Mouse (Mus musculus) bone marrow, adult 2 months (tissue): ENCODE results near the gene Usp47.

Experiments used
- CTCF ChIP-seq: fragments of 200-500 bp; IDR thresholded peaks from 2 replicates; pipeline ENCODE4 v1.5.1; 2011; ENCODE audit warnings: low read length, control low read depth; ENCODE audit not compliant: control insufficient read depth, insufficient read depth
- POLR2A ChIP-seq: fragments of 200-500 bp; IDR thresholded peaks from 2 replicates; pipeline ENCODE4 v1.6.1; 2011; ENCODE audit warnings: low read depth, mild to moderate bottlenecking, control low read depth, low read length, borderline replicate concordance; ENCODE audit not compliant: control insufficient read depth

DNA sequence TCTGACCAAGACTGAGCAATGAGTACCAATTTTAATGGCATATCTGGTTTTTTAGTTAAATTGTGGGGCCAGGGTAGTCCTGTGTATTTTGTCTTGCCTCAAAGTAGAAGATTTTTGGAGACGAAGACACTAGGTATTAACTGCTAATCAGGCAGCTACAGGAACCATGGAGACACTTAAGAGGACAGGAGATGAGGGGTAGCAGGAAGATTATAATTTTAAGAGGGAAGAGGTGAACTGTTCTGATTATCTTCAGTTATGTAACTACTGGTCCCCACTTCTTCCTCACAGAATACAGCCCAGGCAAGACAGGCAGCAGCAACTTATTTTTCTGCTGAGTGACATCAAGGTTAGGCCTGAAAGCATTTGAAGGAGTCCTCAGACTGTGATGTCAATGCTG is 21.9 kb downstream of the Usp47 start:
- no peak for TF ChIP-seq CTCF
- no peak for TF ChIP-seq POLR2A
